Mouse (Mus musculus) olfactory bulb, adult 2 months (tissue): ENCODE measurements at regions not wholly inside any gene's neighbourhood (a gene's known extent, or its start where the extent isn't known, plus 50 kb on each side); places are given as distances from the start of the nearest gene placed in this dataset.

Experiments
- CTCF ChIP-seq: fragments of 200-500 bp; IDR thresholded peaks from 2 replicates; pipeline ENCODE4 v1.5.1; 2012; ENCODE audit warnings: low read depth, mild to moderate bottlenecking, low read length, moderate library complexity; ENCODE audit not compliant: insufficient read depth
- POLR2A ChIP-seq: fragments of 200-500 bp; IDR thresholded peaks from 2 replicates; pipeline ENCODE4 v1.6.1; 2012; ENCODE audit warnings: mild to moderate bottlenecking, low read depth, low read length, moderate library complexity; ENCODE audit not compliant: insufficient read depth

DNA sequence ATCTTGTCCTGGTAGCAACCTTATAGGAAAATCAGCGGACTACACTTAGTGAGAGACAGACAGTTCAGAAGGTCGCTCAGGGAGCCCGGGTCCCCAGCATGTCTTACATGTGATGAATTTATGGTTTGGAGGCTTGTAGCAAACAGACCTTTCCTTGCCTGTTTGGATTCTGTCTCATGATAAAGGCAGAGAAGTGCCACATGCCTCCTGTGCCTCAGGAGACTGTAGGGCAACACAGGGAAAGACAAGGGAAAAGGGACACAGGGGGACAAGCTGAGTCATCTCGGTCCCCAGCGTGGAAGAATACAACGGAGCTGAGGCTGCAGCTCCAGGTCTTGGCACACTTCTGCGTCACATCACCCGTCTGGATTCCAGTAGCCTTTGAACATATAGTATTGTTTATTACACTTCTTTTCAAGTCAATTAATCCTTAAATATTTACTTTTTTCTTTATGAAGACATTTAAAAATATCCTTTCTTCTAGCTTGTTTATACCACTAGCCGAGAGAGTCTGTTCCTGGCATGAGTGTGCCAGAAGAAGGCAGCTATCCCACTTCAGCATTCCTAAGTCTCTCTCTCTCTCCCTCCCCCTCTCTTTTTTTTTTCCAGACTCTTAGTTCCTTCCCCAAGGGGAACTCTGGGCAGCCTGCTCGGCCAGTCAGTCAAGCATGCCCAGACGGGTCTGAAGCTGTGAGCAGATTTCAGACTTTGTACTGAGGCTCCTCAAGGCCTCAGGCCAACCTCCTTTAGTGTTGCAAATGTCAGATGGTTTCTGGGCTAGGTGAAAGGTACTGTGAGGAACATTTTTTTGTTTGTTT is 97.9 kb upstream of the Barx2 start:
- no peak for TF ChIP-seq POLR2A
- TF ChIP-seq CTCF = no peak
